Mouse (Mus musculus) frontal cortex, adult (tissue): ENCODE results near the gene Pdzd2.
"Not testable (repeated sequence)": the region's sequence is repeated elsewhere in the genome, so short reads cannot be mapped to it uniquely, and the experiment has no call there.

Experiments
- ATAC-seq: cut with Nextera tagmentation; 2 replicates; pipeline ENCODE4 v1.9.2; 2017; ENCODE audit warnings: mild to moderate bottlenecking, moderate library complexity, mixed read lengths; ENCODE audit not compliant: low TSS enrichment

Pdzd2 gene

DNA sequence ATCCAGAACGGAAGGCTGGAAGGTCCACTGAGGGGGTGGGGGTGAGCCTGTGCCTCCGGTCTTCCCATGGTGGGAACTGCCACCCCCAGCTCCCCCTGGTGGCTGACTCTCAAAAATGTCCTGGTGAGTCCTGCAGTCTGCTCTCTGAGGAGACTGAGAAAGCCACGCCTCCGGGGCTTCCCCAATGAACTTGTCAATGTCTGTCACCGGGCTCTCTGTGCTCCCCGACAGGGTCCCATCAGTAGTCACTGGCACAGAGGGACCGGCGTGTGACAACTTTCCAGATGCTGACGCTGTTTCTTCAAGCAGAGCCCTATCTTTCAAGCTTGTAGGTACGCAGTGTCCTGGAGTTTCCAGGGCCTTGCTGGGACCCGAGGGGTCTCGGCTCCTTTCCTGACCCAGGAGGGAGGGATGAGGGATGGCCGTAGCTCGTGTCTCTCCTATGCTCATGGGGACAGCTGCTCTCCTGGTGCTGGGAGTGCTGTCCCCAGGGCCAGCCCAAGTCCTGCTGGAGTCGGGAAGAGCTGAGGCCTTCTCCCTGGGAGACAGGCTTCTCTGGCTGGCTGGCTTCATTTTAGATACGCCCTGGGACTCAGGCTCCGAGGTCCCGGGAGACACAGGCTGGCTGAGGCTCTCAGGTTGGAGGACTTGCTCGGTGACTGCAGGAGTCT lies 363.9 kb downstream of the Pdzd2 start:
- peak; percentile 60 for ATAC-seq

DNA sequence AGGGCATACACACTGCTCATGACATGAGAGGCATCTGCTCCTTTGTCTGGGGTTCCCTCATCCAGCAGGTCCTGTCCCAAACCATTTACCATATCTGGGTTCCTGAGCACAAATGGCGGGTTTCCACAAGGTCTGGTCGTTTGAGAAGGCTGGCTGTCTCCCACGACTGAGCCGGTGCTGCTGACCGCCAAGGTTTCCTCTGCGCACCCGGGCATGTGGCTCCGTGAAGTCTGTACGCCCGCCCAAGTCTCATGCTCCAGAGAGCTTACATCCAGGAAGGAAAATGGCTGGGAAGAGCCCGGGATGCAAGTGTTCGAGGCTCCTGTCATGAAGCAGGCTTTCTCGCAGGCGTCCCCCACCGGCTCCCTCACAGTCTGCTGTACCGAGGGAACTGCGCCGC lies 364.8 kb downstream of the Pdzd2 start:
- no peak for ATAC-seq

DNA sequence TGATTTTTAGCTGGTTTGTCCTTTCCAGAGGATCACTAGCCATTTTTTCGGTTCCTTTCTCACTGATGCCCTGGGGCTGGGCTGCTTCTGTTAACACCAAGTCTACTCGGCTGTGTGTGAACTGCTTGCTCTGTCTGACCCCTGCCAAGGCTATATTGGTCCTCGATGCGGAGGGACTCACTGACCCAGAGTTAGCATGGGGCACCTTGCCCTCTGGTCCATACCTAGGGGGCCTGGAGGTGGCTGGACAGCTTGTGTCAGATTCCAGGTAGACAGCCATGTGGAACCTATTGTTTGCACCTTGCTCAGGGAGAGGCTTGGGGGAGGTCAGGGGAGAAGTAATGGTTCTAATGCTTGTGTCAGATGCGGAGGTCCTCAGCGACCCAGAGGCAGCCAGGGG lies 365.8 kb downstream of the Pdzd2 start:
- ATAC-seq, result no peak

DNA sequence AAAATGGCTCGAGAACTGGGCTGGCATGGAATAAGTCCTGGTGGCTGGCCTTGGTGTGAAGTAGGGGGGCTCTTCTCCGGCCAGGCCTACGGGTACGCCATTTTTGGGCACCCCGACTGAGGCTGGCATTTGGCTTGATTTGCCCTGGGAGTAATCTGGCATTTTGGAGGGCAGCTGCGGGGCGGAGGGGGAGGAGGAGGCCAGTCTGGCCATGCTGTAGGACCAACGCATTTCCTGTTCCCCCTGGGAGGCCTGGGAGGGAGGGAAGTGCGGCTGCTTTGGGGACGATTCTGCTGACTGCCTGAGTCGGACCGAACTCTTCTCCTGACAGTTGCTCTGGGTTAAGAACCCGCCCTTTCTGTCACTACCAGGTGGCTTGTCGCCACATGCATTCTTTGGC lies 366.2 kb downstream of the Pdzd2 start:
- no peak for ATAC-seq

DNA sequence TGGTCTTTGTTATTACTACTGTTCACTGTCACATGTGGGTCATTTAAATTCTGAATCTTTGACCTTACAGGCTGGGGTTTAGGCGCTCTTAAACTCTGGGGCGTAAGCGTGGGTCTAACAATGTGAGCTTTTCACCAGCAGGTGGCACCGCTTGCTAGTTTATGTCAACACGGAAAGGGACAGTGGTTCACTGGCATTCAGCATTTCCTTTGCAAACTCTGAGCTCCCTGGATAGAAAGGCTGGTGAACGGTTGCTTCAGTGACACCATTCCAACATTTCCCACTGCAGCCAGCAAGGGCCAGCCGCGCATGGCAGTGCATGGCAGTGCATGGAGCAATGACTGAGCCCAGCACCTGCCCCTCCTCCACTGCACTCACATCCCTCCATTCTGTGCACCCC lies 368.5 kb downstream of the Pdzd2 start:
- ATAC-seq, result peak; percentile 81

DNA sequence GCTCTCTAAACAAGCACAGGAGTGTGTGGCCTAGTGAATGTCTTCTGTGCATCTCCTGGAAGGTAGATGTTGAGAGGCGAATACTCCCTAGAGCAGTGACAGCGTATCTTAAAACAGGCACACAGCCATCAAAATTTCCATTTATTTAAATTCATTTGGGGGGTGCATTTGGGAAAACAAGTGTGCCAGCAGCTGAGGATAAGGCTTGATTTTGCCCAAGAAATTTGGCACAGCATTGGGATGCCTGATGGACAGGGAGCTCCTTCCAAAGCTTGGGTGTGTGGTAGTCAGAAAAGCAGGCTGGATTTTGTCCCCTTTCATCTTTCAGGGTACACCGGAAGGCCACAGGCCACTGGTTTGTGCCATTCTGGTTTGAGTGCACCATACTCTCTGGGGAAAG lies 369.6 kb downstream of the Pdzd2 start:
- ATAC-seq, result no peak

DNA sequence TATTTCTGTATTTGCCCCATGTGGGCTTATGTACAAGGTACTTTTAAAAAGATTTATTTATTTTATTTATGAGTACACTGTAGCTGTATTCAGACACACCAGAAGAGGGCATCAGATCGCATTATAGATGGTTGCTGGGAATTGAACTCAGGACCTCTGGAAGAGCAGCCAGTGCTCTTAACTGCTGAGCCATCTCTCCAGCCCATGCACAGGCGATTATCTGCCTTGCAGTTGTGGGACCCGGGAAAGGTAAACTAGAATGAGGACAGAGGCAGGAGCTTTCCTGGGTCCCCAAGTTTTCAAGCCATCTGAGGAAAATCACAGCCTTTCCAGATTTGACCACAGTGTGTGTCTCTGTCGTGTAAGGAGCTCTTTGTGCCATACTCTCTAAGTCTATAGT lies 370.9 kb downstream of the Pdzd2 start:
- no peak for ATAC-seq

DNA sequence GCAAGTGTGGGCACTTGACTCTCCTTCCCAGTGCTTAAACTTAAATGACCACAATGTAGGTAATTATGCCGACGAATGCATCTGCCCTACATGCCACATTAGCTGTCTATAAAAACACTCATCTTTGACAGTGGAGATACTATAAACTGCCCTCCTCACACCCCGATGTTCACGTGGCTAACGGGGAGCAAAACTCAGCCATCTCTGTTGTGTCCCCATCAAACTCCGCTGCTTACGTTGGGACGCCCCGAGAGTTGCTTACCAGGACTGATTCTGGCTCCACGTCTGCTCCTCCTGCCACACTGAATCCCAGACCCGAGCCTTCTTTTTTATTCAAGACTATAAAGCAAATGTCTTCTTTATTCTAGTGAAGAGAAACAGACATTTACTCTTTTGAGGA lies 371.4 kb downstream of the Pdzd2 start:
- ATAC-seq, result no peak

DNA sequence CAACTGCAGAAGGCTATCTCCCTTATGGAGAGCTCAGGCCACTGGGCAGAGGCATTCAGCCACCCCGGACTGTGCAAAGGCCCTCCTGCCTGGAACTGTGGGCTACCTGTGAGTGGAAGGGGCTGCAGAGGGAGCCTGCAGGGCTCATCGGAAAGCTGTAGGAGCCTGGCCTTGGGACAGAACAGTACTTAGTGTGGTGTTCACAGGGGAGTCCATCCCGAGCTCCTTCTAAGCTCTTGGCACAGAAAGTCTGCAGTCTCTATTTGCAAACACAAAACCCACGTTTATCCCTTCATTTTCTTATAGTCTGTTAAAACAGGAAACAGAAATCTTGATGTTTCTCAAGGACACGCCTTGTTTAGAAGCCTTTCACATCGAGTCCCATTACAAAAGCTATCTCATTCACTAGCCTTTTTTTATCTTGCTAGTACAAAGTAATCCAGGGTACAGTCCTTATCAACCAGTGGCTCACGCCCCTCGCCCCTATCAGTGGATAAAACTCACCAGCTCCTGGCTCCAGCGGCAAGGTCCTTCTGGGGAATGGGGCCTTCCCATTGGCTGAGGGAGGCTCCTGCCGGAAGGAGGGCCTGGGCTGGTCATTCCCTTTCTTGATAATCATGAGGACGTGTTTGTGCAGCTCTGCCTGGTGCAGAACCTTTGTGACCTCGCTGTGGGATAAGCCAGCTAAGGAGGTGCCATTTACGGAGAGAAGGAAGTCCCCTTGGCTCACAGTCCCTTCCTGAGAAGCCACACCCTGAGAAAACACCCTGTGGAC lies 372.2 kb downstream of the Pdzd2 start:
- no peak for ATAC-seq

DNA sequence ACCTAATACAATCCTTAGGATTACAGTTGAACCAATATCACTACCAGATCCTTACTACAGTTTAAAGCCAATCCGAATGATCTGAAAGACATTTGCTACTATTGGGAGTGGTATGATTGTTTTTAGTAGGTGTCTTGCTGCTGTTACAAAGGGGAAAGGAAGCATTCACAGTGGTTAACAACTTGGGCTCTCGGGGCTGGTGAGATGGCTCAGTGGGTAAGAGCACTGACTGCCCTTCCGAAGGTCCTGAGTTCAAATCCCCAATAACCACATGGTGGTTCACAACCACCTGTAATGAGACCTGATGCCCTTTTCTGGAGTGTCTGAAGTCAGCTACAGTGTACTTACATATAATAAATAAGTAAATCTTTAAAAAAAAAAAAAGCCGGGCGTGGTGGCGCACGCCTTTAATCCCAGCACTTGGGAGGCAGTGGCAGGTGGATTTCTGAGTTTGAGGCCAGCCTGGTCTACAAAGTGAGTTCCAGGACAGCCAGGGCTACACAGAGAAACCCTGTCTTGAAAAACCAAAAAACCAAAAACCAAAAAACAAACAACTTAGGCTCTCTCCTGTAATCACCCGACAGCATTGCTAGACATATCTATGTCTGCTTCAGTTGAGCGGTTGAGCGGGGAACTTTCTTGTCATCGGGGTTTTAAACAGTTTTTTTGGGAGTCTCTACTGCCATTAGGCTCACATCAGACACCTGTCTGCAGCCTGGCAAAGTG lies 373.0 kb downstream of the Pdzd2 start:
- not testable (repeated sequence) for ATAC-seq

DNA sequence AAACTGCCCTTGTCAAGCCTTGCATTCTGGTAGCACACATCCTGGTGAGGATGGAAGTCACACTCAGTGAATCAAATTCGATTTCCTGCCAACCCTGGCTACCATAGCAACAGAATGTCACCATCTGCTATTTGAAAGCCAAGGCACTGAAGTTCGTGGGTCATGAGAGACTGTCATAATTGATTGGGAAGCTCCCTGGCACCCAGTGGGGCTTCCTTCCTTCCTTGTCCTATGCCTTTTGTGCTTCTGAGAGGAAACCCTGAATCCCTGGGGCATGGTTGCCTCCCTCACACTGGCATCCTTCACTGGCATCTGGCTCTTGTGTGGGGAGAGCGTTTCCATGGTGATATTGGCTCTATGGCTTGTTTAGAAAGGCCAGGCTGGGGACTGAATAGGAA lies 373.7 kb downstream of the Pdzd2 start:
- peak; percentile 72 for ATAC-seq

DNA sequence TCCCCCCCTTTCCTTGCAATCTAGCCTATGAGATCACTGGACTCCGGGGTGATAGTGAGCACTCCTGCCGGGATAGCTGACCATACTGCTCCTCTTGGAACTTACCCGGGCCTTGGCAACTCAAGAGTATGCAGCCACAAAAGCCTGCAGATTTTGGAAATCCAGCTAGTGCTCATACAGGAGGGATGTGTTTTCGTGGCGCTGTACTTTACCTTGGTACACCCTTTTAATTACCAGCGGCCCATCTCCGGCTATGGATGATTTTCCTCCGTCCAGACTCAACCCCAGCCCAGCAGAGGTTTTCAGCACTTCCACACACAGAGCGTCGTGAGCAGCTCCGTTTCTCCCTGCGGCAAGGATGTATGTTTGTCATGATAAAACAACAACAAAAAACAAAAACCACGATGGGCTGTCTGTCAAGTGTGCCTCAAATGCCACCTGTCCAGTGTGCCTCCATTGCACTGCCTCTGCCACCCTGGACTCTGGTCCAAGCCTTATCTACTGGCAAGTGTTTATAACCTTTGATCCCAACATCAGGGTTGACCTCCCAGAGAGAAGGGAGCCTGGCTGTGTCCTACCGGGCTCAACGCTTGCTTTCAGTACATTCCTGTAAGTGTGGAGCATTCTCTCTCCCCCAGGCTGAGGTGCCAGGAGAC lies 374.2 kb downstream of the Pdzd2 start:
- ATAC-seq, result no peak

DNA sequence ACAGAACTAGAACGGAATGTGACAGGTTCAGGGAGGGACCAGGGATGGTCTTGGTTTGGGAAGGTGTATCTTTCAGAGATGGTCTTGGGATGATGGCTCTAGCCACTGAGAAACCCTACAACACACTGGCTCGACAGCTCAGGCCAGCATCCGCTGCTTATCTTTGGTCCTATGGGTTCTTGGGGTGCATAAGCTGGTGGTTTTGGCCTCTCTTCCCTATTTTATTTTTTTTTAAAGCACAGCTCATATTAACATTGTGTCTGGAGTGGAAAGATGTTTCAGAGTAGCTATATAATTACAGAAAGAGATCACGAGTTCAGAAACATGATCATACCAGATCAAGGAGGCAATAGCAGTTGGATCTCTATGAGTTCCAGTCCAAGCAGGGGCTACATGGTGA lies 375.6 kb downstream of the Pdzd2 start:
- ATAC-seq, result no peak

DNA sequence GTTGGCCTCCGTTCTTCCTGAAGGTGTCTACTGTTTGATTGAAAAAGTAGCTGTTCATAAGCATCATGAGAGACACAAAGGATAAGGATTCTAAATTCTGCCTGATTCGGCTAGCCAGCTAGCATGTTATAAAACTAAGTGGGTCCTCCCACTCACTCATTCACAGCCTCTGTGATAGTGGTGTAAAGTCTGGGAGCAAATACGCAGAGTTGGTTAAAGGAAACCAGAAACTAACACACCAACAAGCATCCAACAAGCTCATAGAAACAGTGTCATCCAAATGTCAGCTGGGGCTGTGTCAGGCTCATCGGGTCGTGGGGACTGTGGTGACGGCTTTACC lies 377.1 kb downstream of the Pdzd2 start:
- ATAC-seq, result peak; percentile 86

DNA sequence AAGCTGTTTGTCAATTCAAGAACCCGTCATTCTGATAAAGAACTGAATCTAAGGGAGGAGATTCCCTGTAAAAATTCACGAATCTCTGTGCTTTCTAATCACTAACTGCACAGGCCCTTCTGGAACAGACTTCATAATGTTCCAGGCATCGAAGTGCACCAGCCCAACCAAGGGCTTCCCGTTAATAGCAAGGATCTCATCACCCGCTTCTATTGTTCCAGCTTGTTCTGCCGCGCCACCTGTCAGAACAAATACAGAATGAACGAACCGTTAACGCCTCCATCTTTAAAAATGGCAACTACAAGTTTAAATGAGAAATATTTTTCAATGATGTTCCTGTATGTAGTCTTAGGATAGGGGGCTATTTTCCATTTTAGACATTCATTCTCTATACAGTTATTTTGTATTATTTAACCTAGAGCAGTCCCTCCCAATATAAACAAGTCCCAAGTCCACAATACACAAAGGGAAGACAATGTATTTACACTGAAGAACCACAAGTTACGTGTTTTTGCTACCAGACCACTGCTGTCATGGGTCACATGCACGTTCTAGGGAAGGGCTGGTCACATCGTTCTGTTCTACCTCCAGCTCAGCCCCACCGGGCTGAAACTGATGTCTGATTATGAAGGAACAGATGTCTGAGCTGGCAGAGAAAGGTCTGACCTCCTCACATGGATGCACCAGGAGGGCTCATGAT lies 377.6 kb downstream of the Pdzd2 start:
- peak; percentile 6 for ATAC-seq

DNA sequence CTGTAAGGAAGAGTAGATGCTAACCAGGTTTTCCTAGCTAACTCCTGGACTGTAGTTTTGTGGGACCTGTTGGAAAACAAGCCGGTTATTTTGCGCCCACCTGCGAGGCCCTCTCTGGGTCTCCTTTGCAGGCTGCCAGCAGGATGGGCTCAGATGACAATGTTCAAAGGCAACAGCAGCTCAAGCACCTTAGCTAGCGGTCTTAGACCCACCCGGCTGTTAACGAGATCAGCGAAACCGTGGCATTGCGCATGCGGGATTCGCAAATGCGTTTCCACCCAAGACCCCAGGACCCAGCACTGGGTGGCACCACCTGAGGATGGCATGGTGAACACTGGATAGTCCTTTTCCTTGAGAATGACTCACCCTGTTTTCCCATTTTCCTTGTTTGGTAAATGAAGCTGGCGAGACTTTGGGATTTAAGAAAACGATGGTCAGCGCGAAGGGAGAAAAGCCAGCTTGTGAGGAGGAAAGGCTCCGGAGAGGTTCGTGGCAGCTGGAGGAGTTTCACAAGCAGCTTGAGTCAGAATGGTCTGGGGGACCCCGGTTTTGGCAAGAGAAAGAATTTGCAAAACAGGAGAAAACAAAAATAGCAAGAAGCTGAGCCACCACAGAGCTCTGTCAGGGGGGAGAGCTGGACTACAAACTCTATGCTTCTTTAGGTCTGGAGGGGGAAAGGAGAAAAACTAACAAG lies 379.1 kb downstream of the Pdzd2 start:
- ATAC-seq, result no peak

DNA sequence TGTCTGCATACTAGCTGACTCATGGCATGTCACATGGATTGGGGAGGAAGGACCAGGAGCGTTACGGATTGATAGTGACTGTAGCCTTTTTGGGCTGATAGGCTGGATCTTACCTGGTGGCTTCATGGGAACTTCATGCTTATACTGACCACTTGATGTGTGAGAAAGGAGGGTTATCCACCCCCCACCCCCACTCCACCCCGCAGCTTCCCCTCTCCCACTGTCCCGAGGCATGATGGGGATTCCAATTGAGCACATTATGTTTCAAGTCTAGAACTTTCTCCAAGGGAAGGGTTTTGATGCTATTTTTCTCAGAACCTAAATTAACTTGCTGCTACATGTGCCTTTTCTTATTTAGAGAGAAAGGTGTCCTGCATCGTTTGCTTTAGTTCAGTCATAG lies 381.3 kb downstream of the Pdzd2 start:
- no peak for ATAC-seq

DNA sequence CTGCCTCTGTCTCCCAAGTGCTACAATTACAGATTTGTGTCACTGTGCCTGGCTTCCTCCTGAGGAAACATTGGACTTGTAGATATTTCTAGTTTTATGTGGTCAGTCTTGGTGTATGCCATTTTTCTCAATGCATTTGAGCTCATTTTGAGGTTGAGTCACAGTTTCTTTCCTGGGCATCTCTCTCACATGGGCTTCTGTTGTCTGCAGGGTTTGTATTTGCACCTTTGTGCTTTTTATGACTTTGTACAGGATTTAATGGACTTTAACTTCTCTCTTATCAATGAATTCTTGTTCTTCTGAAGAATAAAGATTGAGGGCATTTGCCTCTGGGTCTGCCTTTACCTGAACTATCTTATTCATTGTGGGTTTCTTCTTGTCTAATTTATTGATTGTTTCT lies 382.3 kb downstream of the Pdzd2 start:
- ATAC-seq, result no peak

DNA sequence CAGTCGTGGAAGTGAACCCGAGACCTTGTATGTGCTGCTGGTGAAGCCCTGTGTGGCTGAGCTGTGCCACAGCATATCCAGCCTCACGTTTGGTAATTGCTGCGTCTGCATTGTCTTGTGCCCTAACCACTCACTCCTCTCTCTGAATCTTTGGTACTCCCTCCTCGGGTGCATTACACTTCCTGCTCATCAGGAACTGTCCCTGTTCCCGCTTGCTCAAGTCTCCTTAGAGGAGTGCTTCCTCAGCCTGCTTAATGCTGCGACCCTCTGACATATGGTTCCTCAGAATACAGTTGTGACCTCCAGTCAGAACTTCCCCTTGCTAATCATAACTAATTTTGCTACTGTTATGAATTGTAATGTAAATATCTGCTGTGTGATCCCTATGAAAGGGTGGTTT lies 383.8 kb downstream of the Pdzd2 start:
- no peak for ATAC-seq

DNA sequence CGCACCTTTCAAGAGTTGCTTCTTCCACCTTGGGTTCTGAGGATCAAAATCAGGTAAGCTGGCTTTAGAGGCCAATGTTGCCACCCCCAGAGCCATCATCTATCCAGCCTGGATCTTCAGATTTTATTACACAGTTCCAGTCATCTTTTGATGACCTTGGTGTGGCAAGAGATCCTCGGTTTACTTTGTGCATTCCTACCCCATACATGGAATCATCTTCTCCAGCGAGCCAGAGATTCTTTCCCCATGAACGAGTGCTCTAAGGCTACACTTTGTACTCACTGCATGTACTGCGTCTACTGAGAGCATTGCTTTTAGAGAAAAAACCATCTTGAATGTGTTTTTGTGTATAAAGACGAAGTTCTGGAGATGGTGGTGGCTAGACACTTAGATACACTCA lies 384.5 kb downstream of the Pdzd2 start:
- no peak for ATAC-seq

DNA sequence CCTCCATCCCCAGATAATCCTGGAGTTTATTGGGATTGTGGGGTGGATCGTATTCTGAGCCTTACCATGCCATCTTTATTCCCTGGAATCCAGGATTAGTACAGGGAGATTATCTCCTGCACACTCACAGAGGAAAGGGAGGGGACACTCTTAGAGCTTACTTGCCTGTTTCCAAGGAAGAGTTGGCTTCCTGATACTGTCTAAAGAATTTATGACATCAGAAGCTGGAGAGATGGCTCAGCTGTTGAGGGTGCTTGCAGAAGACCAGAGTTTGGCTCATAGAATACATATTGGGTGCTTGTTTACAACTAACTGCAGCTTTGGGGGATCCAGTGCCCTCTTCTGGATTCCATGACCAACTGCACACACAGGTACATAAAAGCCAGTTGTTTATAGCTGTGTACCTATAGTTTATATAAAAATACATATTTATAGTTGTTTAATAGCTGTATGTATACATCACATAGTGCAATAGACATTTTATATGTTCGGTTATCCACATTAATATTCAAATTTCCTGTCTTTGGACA lies 385.4 kb downstream of the Pdzd2 start:
- no peak for ATAC-seq
